Mouse (Mus musculus) kidney, adult 2 months (tissue): ENCODE data around the gene Lmna. TPM values are rescaled to one million over a fixed set of nuclear protein-coding genes. Genes with fewer than 3 reads are reported as not detected.
A peak's percentile ranks its signal among the peaks of the same experiment; 100 is the strongest.

ENCODE experiments used
- DNase-seq: peaks from one replicate; pipeline ENCODE4 v3.0.0; 2021
- H3K27ac ChIP-seq: fragments of 200-500 bp; 2 replicates; pipeline ENCODE4 v1.5.1; 2012; ENCODE audit warnings: low read depth, low read length, control low read depth, inconsistent platforms; ENCODE audit not compliant: insufficient read depth
- H3K27me3 ChIP-seq: fragments of 200-500 bp; replicated peaks from 2 replicates; pipeline ENCODE4 v1.6.1; 2012; ENCODE audit warnings: mild to moderate bottlenecking, moderate library complexity, low read length, inconsistent platforms; ENCODE audit not compliant: control insufficient read depth, insufficient read depth
- H3K36me3 ChIP-seq: fragments of 200-500 bp; 2 replicates; pipeline ENCODE4 v1.6.1; 2012; ENCODE audit warnings: mild to moderate bottlenecking, moderate library complexity, low read length, inconsistent platforms; ENCODE audit not compliant: control insufficient read depth, insufficient read depth
- H3K4me1 ChIP-seq: fragments of 200-500 bp; 2 replicates; pipeline ENCODE4 v1.6.1; 2011; ENCODE audit warnings: low read length; ENCODE audit not compliant: control insufficient read depth, insufficient read depth
- H3K4me3 ChIP-seq: fragments of 200-500 bp; 2 replicates; pipeline ENCODE4 v1.5.1; 2011; ENCODE audit warnings: mild to moderate bottlenecking, low read depth, low read length, control low read depth; ENCODE audit not compliant: insufficient read depth
- CTCF ChIP-seq: fragments of 200-500 bp; conservative IDR thresholded peaks from 2 replicates; pipeline ENCODE4 v1.5.1; 2011; ENCODE audit warnings: low read depth, mild to moderate bottlenecking, control low read depth, low read length, moderate library complexity, mixed read lengths; ENCODE audit not compliant: insufficient read depth, insufficient read length
- POLR2A ChIP-seq: fragments of 200-500 bp; IDR thresholded peaks from one replicate; pipeline ENCODE4 v1.6.1; 2011; ENCODE audit warnings: low read depth, low read length, control low read depth
- WGBS: fragments of 180-500 bp; shearing (Covaris S2); methylation state at CpG from one replicate; pipeline ENCODE4 v1.1.7; 2018; 5-methylcytosine and 5-hydroxymethylcytosine counted together
- polyA plus RNA-seq: library from polyadenylated mRNA; depleted of rRNA; stranded (reverse); fragments of >200 nt; gene quantifications from 2 replicates; pipeline ENCODE4 v1.2.3, GENCODE M21; 2012

Gene Lmna
- polyA plus RNA-seq, 1 experiment, result 55.2 TPM

DNA sequence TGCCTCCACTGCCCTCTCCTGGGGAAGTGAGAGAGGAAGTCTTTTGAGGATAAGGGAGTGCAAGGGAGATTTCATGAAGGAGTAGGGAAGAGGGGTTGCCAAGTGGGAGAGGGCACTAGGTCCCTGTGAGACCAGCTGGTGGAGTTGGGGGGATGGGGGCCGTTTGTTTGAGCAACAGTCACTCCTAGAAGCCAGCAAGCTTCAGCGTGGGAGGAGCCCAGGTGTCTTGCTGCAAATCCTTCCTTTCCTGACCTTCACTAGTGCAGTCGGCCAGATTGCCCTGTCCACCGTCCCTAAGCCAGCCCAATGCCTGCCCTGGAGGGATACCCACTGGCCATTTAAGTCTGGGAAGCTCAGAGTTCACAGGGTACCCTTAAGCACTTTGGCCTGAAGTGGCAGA, 1.8 kb upstream of the Lmna start:
- Histone ChIP-seq H3K27me3 (no peaks in the 10 kb centered on the region), H3K4me1 (peaks cover 14% of the 10 kb centered on the region; the same call in 1 of the 2 replicates)
- 50% methylated on average over 4 of the region's 4 CpGs for WGBS

DNA sequence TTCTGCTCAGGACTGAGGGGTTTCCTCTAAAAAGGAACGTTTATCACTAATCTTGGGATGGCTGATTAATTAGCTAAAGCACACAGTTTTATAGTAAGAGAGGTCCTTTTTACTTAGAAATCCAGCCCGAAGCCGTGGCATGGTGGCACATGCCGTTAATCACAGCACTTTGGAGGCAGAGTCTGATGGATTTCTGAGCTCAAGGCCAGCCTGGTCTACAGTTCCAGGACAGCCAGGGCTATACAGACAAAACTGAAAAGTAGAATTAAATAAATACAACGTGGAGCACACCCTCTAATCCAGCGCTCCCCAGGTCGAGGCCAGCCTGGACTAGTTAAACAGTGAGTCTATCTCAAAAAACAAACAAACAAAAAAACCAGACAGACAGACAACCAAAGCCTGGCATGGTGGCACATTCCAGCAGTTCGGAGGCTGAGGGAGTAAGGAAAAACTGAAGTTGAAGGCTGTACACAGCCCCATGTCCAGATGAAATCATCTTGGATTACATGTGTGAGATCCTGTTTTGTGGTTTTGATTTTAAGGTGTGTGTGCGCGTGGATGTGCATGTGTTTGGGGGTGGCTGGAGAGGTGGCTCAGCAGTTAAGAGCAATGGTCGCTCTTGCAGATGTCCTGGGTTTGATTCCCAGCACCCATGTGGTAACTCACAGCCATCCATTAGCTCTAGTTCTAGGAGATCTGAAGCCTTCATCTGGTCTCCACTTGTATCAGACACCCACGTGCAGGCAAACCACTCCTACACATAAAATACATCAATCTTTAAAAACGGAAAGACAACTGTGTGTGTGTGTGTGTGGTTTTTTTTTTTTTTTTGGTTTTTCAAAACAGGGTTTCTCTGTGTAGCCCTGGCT, 899 bp upstream of the Lmna start:
- no peaks in the 10 kb centered on the region for H3K27me3 ChIP-seq
- WGBS, result 51% methylated on average over 13 of the region's 13 CpGs
- H3K36me3 ChIP-seq, result no peaks in the 10 kb centered on the region
- peak overlapping the region; percentile 57 for H3K27ac ChIP-seq
- no peak for TF ChIP-seq POLR2A
- no peak for TF ChIP-seq CTCF
- peak overlapping the region; percentile 57 for H3K4me3 ChIP-seq
- H3K4me1 ChIP-seq, result peaks cover 14% of the 10 kb centered on the region; the same call in 1 of the 2 replicates
- no peak for DNase-seq

More for the DNA sequence above, 1.8 kb upstream of the Lmna start:
- no peaks in the 10 kb centered on the region for H3K36me3 ChIP-seq
- no peak overlapping the region for H3K27ac ChIP-seq
- DNase-seq, result no peak
- H3K4me3 ChIP-seq, result no peak overlapping the region
- no peak for TF ChIP-seq POLR2A
- no peak for TF ChIP-seq CTCF

DNA sequence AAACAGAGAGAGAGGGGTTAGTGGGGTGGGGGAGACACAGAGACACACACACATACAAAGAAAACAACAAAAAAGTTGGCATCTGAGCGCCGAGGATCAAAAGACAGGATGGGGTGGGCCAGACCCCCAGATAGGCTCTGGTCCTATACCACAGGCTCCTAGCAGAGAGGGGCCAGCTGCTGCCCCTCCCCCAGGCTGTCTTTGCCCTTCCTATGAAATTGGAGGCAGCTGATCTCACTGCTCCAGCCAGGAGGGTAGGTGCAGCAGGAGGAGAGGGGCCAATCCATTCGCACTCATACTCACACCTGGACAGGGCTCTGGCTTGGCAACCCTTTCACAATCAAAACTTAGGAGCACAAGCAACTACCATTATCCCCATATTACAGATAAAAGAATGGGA, 506 bp downstream of the Lmna start:
- Histone ChIP-seq H3K4me3 (peak overlapping the region; percentile 57), H3K27me3 (no peaks in the 10 kb centered on the region), H3K36me3 (no peaks in the 10 kb centered on the region), H3K27ac (peak overlapping the region; percentile 65), H3K4me1 (peaks cover 14% of the 10 kb centered on the region; the same call in 1 of the 2 replicates)
- no peak for DNase-seq
- TF ChIP-seq CTCF, result no peak
- no peak for TF ChIP-seq POLR2A
- 58% methylated on average over 3 of the region's 3 CpGs for WGBS

DNA sequence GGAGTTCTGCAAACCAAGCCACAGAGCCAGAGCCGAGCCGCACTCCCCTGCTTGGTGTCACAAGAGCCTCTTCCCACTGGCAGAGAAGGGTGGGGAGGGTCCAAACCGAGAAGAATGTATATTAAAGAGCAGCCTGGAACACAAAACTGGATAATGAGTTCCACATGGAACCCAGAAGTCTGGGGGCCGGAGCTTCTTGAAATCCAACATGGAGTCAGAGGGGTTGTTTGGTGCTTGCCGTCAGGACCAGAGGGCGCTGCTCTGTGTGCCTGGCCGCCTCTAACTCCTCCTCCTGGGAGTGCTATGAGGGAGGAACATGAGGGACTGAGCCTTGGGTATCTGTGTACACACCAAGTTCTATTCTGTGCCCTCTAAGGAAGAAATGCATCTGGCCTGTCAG, 4.0 kb downstream of the Lmna start:
- no peak for DNase-seq
- Histone ChIP-seq H3K4me1 (peaks cover 25% of the 10 kb centered on the region), H3K27me3 (no peaks in the 10 kb centered on the region), H3K27ac (no peak overlapping the region), H3K4me3 (no peak overlapping the region), H3K36me3 (no peaks in the 10 kb centered on the region)
- TF ChIP-seq POLR2A, result no peak
- TF ChIP-seq CTCF, result no peak
- WGBS, result 70% methylated on average over 7 of the region's 7 CpGs

DNA sequence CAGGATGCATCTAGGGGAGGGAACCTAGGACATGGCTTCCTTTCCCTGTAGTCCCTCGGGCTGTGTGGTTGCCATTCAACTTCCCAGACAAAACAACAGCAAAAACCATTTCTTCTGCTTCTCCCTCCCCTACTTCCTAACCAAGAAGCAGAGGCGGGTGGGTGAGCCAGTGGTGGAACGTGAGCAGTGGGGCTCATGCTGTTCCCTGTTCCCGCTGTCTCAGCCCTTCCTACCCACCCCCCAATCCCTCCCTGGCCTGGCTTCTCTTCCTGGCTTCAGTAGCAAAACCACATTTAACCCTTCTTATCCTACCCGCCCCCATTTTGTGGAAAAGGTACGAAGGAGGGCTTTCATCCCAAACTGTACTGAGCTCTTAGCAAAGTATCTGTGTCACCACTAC, 4.7 kb downstream of the Lmna start:
- H3K27ac ChIP-seq, result no peak overlapping the region
- WGBS, result 89% methylated on average over 6 of the region's 6 CpGs
- no peak for DNase-seq
- TF ChIP-seq CTCF (no peak), POLR2A (no peak)
- H3K27me3 ChIP-seq, result no peaks in the 10 kb centered on the region
- H3K36me3 ChIP-seq, result no peaks in the 10 kb centered on the region
- H3K4me3 ChIP-seq, result no peak overlapping the region
- peaks cover 23% of the 10 kb centered on the region for H3K4me1 ChIP-seq

DNA sequence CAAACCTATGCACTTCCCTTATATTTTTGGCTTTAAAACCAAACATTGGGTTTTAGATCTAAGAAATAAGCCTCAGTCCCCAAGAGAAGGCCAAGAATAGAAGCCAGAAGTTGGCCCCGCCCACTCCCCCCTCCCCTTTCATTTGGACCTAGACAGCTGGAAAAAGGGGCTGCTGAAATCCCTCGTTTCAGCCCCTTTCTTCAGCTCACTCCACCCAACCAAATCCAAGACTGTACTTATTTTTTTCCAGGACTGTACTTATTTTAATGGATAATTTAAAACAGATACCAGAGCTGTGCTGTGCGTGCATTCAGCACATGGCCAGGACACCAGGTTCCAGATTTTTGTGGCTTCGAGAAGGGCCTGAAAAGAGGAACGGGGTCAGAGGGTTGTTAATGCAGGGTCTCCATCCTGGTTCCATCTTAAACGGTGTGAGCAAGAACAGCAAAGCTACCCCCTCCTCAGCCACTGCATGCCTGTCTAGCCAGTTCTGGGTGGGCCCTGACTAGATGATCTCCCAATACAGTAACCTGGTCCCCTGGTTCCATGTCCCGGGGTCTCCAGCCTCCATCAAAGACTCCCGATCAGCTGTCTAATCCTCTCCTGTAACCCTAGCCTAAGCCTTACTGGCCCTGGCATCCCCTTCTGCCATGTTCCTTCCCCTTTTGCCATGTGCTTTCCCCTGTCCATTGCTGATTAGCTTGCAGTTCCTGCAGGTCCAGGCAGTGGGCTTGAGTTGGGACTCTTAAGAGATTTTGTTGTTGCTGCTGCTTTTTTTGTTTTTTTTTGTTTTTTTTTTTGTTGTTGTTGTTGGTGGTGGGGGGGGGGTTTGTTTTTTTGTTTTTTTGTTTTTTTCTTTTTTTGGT, 5.6 kb downstream of the Lmna start:
- WGBS, result 70% methylated on average over 8 of the region's 8 CpGs
- H3K27ac ChIP-seq, result no peak overlapping the region
- TF ChIP-seq CTCF, result no peak
- TF ChIP-seq POLR2A, result no peak
- no peak overlapping the region for H3K4me3 ChIP-seq
- H3K36me3 ChIP-seq, result no peaks in the 10 kb centered on the region
- no peaks in the 10 kb centered on the region for H3K27me3 ChIP-seq
- peaks cover 23% of the 10 kb centered on the region for H3K4me1 ChIP-seq
- DNase-seq, result no peak

DNA sequence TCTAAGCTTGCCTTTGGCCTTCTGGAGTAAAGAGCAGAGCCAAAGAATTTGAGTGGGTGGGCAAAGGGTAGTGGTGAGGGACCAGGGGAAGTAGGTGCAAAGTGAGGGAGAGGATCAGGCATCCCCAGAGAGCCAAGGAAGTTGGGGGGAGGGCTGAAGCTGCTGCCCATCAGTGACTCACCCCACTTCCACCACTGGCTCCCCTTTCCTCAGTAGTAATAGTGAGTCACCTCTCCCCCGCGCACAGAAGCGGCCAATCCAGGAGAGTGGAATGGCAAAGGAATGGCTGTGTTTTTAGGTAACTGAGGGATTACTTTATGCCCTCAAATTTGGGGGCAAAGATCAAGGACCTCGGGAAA, 6.3 kb downstream of the Lmna start:
- TF ChIP-seq CTCF (no peak), POLR2A (no peak)

More for the DNA sequence above, 6.3 kb downstream of the Lmna start:
- WGBS, result 33% methylated on average over 4 of the region's 4 CpGs
- Histone ChIP-seq H3K27me3 (no peaks in the 10 kb centered on the region), H3K36me3 (no peaks in the 10 kb centered on the region), H3K4me3 (no peak overlapping the region), H3K27ac (no peak overlapping the region; the same call in 1 of the 2 replicates), H3K4me1 (peaks cover 23% of the 10 kb centered on the region)
- no peak for DNase-seq
